Mouse (Mus musculus) erythroblast, embryonic 14.5 days (primary cell): ENCODE data around the gene Chek1.

ENCODE experiments used
- GATA1 ChIP-seq: IDR thresholded peaks from 2 replicates; pipeline ENCODE4 v1.6.1; 2012; ENCODE audit warnings: low read length, inconsistent platforms, mixed read lengths
- TAL1 ChIP-seq: IDR thresholded peaks from 3 replicates; pipeline ENCODE4 v1.6.1; 2012; ENCODE audit warnings: low read length, inconsistent platforms, mixed read lengths

DNA sequence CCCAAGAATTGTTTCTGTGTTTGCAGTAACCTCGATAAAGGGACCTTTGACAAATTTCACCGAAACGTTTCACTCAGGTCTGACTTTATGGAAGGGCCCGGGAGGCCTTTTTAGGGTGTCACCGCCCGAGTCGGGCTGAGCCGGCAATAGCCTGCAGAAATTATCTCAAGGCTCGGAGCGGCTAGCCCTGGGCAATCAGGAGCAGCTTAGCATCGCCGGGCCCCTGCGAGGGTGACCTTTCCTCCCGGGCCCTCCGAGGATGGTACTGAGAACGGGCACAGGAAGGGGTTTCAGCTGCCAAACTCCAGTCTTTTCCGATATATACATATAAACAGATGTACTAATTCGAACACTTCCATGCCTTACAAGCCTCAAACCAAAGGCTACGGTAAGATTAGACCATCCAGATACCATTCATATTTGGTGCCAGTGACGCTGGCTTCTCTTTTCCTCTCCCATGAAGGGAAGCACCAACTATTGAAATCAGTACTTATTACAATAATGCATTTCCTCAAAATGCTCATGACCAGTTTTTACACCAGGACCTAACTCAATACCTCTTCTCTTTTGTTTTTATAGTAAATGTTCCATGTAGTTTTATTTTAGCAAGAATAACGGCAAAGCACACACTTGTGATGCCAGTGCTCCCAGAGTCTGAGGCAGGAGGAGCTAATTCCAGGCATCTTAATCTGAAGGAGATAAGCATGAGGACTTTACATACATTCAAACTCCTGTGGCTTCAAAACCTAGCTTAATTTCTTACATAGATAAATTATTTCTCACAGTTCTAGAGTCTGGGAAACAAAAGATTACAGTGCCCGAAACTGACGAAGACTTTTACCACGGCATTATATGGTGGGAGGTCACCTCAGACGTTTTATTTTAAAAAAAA, 41.5 kb upstream of the Chek1 start:
- TF ChIP-seq TAL1: no peak
- no peak; the same call in 1 of the 2 replicates for TF ChIP-seq GATA1
